Mouse (Mus musculus) limb, embryonic 14.5 days (tissue): ENCODE results near the gene Tmem160. TPM values are rescaled to one million over a fixed set of nuclear protein-coding genes. Genes with fewer than 3 reads are reported as not detected.

ENCODE experiments used
- ATAC-seq: fragments of 200-750 bp; cut with Nextera tagmentation; 2 replicates; pipeline ENCODE4 v1.8.0; 2017; ENCODE audit warnings: low read depth, moderate number of reproducible peaks, moderate TSS enrichment; ENCODE audit not compliant: low FRiP score
- DNase-seq: peaks from one replicate; pipeline ENCODE4 v3.0.0-alpha.2; 2015; ENCODE audit warnings: low spot score
- H3K27ac ChIP-seq: fragments of 300-500 bp; sonication (generic); replicated peaks from 2 replicates; pipeline ENCODE4 v1.5.1; 2014; ENCODE audit warnings: low read depth, mild to moderate bottlenecking, low read length, moderate library complexity, mixed read lengths
- H3K27me3 ChIP-seq: fragments of 300-500 bp; sonication (generic); 2 replicates; pipeline ENCODE4 v1.6.1; 2014; ENCODE audit warnings: low read length, mixed read lengths; ENCODE audit not compliant: control insufficient read depth, insufficient read depth
- H3K36me3 ChIP-seq: fragments of 300-500 bp; sonication (generic); 2 replicates; pipeline ENCODE4 v1.6.1; 2014; ENCODE audit warnings: mild to moderate bottlenecking, low read length, moderate library complexity, mixed read lengths; ENCODE audit not compliant: control insufficient read depth, insufficient read depth
- H3K4me1 ChIP-seq: fragments of 300-500 bp; sonication (generic); 2 replicates; pipeline ENCODE4 v1.6.1; 2014; ENCODE audit warnings: antibody characterized with exemption, low read length, mixed read lengths; ENCODE audit not compliant: control insufficient read depth, insufficient read depth
- H3K4me2 ChIP-seq: fragments of 300-500 bp; sonication (generic); replicated peaks from 2 replicates; pipeline ENCODE4 v1.6.1; 2014; ENCODE audit warnings: low read depth, mild to moderate bottlenecking, low read length, moderate library complexity; ENCODE audit not compliant: severe bottlenecking
- H3K4me3 ChIP-seq: fragments of 300-500 bp; sonication (generic); replicated peaks from 2 replicates; pipeline ENCODE4 v1.5.1; 2014; ENCODE audit warnings: low read length
- H3K9ac ChIP-seq: fragments of 300-500 bp; sonication (generic); 2 replicates; pipeline ENCODE4 v1.6.1; 2014; ENCODE audit warnings: mild to moderate bottlenecking, low read depth, low read length, moderate library complexity; ENCODE audit not compliant: severe bottlenecking
- H3K9me3 ChIP-seq: fragments of 300-500 bp; sonication (generic); 2 replicates; pipeline ENCODE4 v1.6.1; 2016; ENCODE audit warnings: low read length; ENCODE audit not compliant: control insufficient read depth
- POLR2A ChIP-seq: fragments of 200-500 bp; IDR thresholded peaks from 2 replicates; pipeline ENCODE4 v1.8.0; 2012; ENCODE audit warnings: inconsistent platforms, mild to moderate bottlenecking, moderate library complexity, borderline replicate concordance; ENCODE audit not compliant: insufficient read depth, insufficient read length; ENCODE audit errors: extremely low read depth
- WGBS: fragments of 180-500 bp; shearing (Covaris S2); extraction: QIAGEN DNeasy Blood & Tissue Kit; methylation state at CpG from one replicate; pipeline ENCODE4 v1.1.7; 2014; 5-methylcytosine and 5-hydroxymethylcytosine counted together
- polyA plus RNA-seq, 2 experiments: library from polyadenylated mRNA; depleted of rRNA in 1 of 2; stranded (reverse) in 1 of 2; unstranded in 1 of 2; fragments of >200 nt; fragmentation: Nextera tagmentation in 1 of 2; extraction: Ambion mirVana in 1 of 2; gene quantifications; 2 replicates each; pipeline versions ENCODE4 v1.2.1 to v1.2.3; 2012 to 2014

The Tmem160 gene
- polyA plus RNA-seq, 2 experiments, result 32.8 to 51.3 TPM

DNA sequence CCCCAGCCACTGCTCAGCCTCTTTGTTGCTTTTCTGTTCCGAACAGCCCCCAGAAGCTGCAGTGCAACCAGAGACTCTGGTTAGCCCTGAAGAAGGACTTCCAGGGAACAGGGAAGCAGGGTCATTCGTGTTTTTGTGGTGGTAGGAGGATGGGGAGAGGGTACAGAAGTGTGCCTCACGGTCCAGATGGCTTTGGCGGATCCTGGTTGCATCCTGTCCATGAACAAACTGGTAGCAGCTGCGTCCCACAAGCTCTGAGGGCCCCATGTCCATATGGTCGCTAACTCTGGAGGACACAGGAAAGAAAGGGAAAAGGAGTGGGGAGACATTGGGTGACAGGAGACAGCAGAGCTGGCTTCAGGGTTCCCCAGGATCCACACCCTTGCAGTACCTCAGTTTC is 8.6 kb downstream of the Tmem160 start:
- DNase-seq (no peak), ATAC-seq (no peak)
- Histone ChIP-seq H3K9ac (no peak overlapping the region), H3K36me3 (no peaks in the 10 kb centered on the region), H3K4me3 (no peak overlapping the region), H3K4me1 (no peaks in the 10 kb centered on the region), H3K9me3 (no peaks in the 10 kb centered on the region), H3K27me3 (no peaks in the 10 kb centered on the region), H3K4me2 (no peak overlapping the region), H3K27ac (no peak overlapping the region)
- 61% methylated on average over 6 of the region's 6 CpGs for WGBS
- TF ChIP-seq POLR2A, result no peak

DNA sequence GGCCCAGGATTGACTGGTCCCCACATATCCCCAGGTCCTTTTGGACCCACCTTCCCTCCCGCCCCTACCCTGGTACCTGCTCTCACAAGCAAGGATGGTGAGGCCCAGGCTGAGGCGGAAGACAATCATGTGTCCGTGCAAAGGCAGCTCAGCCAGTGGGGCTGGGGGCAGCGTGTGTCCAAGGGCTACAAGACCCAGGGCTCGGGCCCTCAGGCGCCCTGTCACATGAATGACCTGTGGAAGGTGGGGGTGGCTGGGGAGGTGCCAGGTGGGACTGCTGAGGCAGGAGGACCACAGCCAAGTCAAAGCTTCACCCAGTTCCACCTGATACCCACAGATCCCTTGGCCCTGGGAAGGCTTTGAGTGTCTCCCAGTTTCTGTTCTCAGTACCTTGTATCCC is 9.1 kb downstream of the Tmem160 start:
- no peak overlapping the region for H3K4me3 ChIP-seq
- H3K9ac ChIP-seq, result no peak overlapping the region
- H3K27me3 ChIP-seq, result no peaks in the 10 kb centered on the region
- DNase-seq, result no peak
- no peak overlapping the region for H3K27ac ChIP-seq
- no peak for ATAC-seq
- TF ChIP-seq POLR2A, result no peak
- no peaks in the 10 kb centered on the region for H3K36me3 ChIP-seq
- no peaks in the 10 kb centered on the region for H3K9me3 ChIP-seq
- H3K4me2 ChIP-seq, result no peak overlapping the region
- no peaks in the 10 kb centered on the region for H3K4me1 ChIP-seq
- 80% methylated on average over 6 of the region's 6 CpGs for WGBS

GRCm38 (mm10) chr7:16463214-16463613 is 10.6 kb downstream of the Tmem160 start:
- Histone ChIP-seq H3K27ac (no peak overlapping the region), H3K36me3 (no peaks in the 10 kb centered on the region), H3K27me3 (no peaks in the 10 kb centered on the region), H3K9me3 (no peaks in the 10 kb centered on the region), H3K4me3 (no peak overlapping the region), H3K4me1 (no peaks in the 10 kb centered on the region), H3K9ac (no peak overlapping the region), H3K4me2 (no peak overlapping the region)
- DNase-seq (peak; percentile 74), ATAC-seq (peak; percentile 62; the same call in 1 of the 2 replicates)
- TF ChIP-seq POLR2A, result 0 out of 2 replicates have a peak, but pooled peaks have one; percentile 29
- WGBS, result 3% methylated on average over 14 of the region's 14 CpGs

DNA sequence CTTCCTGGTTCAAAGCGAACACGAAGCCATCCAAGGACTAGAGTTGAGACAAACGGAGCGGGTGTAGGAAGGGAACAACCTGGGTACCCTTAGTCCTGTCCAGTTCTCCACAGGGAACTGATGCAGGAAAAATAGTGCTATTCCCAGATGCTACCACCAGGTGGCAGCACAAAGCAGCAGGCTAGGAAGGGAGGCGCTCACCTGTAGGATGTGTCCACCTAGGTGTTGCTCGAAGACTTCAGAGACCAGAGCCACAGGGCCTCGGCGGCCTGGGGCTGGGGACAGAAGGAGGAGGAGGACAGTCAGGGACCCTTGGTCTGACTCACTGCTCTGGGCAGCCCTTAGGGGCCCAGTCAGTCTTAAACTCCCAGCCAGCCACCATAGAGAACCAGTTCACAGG is 12.6 kb downstream of the Tmem160 start:
- ATAC-seq (no peak), DNase-seq (peak; percentile 47)
- TF ChIP-seq POLR2A, result no peak
- WGBS, result 17% methylated on average over 8 of the region's 8 CpGs
- Histone ChIP-seq H3K27me3 (no peaks in the 10 kb centered on the region), H3K27ac (no peak overlapping the region), H3K9ac (no peak overlapping the region), H3K4me2 (no peak overlapping the region), H3K36me3 (no peaks in the 10 kb centered on the region), H3K4me3 (no peak overlapping the region), H3K4me1 (no peaks in the 10 kb centered on the region), H3K9me3 (no peaks in the 10 kb centered on the region)

GRCm38 (mm10) chr7:16465568-16465967 is 13.0 kb downstream of the Tmem160 start:
- Histone ChIP-seq H3K9ac (no peak overlapping the region), H3K27ac (no peak overlapping the region), H3K9me3 (no peaks in the 10 kb centered on the region), H3K4me1 (no peaks in the 10 kb centered on the region), H3K36me3 (no peaks in the 10 kb centered on the region), H3K27me3 (0 out of 2 replicates have a peak, but pooled peaks cover under 1% of the 10 kb centered on the region), H3K4me2 (no peak overlapping the region), H3K4me3 (no peak overlapping the region)
- 92% methylated on average over 5 of the region's 5 CpGs for WGBS
- no peak for TF ChIP-seq POLR2A
- DNase-seq, result no peak
- no peak for ATAC-seq

GRCm38 (mm10) chr7:16466565-16466964 is 14.0 kb downstream of the Tmem160 start:
- Histone ChIP-seq H3K4me3 (no peak overlapping the region), H3K9me3 (no peaks in the 10 kb centered on the region), H3K27ac (no peak overlapping the region), H3K36me3 (no peaks in the 10 kb centered on the region), H3K4me2 (no peak overlapping the region), H3K9ac (no peak overlapping the region), H3K27me3 (peaks cover 10% of the 10 kb centered on the region), H3K4me1 (no peaks in the 10 kb centered on the region)
- 64% methylated on average over 4 of the region's 4 CpGs for WGBS
- DNase-seq, result no peak
- ATAC-seq, result no peak
- no peak for TF ChIP-seq POLR2A
